Mouse (Mus musculus) B cell, adult 2 months (primary cell): Measurements from ENCODE around the gene Ipo7.
"Not testable (repeated sequence)": the region's sequence is repeated elsewhere in the genome, so short reads cannot be mapped to it uniquely, and the experiment has no call there.

Source experiments
- DNase-seq, 2 experiments: peaks; one replicate each; pipeline ENCODE4 v3.0.0; 2022

Gene Ipo7

DNA sequence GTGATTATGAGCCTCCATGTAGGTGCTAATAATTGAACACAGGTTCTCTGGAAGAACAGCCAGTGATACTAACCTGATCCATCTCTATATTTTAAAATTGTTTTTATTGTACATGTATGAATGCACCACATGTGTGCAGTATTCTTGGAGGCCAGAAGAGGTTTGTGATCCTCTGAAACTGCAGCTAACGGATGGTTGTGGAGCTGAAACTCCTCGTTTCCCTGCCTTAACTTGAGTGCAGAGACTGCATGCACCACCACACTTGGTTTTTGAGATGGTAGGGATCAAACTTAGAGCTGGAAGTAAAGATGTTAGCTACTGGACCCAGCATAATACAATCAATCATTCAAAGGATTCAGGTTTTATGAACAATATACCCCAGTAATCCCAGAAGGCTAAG is 8.5 kb downstream of the Ipo7 start:
- DNase-seq: no peak

DNA sequence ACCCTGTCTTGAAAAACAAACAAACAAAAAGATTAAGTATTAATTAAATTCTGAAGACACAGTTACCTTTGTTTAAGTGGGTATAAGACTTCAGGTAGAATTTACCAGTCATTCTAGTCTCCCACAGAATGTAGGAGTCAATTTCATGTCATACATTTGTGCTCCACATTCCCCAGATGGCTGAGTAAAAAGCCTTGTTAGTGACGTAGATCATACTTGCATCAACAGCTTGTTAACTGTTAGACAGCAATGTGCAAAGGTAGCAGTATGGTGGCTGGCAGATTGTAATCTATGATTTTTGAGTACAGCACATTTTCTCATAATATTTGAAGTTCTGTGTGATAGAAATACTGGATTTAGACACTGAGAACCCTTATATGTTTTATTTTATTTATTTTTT is 10.8 kb downstream of the Ipo7 start:
- no peak for DNase-seq

DNA sequence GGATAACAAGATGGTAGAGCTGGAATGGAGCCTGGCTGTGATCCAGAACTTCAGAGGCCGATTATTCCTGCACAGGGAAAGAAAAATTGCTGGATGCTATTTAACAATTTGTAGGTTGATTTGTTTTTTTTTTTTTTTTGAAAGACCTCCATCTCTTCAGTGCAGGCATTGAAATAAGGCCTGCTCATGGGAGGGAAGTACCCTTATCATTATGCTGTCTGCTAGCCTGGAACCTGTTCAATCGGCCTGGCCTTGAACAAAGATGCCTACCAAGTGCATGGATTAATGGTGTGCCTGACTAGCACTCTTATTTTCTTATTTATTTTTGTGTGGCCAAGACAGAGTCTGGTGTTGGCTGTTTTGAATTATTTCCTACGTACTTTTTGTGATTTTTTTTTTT is 12.3 kb downstream of the Ipo7 start:
- no peak for DNase-seq

DNA sequence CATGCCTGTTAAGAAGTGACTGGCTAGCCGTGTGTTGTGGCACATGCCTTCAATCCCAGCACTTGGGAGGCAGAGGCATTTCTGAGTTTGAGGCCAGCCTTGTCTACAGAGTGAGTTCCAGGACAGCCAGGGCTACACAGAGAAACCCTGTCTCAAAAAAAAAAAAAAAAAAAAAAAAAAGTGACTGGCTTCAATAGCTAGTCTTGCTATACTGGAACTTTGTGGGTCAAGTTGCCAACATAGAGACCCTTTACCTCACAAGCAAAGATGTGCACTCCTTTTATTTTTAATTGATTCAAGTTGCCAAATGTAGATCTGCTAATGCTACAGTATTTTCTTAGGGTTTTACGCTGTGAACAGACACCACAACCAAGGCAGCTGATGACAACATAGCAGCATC is 39.6 kb downstream of the Ipo7 start:
- DNase-seq: not testable (repeated sequence)

DNA sequence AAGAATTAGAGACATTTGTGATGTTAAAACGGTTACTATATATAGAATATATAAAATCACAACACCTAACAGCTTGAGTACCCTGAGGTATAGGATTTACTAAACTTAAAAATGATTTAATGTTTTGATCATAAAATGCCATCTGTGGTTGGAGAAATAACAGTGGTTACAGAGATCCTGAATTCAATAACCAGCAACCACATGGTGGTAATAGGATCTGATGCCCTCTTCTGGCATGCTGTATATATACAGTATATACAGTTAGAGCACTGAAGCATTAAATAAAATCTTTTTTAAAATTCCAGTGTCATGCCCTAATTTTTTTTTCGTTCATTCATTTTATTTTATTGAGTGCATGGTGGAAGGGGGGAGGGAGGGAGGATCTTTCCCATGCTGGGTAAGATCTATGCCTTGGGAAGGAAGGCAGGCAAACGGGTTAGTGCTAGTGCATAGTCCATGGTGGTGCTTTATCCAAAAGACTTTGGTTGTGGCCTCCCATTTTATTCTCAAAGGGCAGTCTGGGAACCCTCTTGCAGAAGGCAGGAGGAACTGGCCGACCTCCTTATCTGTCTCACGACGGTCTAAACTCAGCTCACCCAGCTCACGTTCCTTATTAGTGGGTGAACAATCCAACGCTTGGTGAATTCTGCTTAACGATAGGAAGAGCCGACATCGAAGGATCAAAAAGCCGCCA is 41.2 kb downstream of the Ipo7 start:
- peak in 1 of 2 experiments; percentile 22 for DNase-seq

DNA sequence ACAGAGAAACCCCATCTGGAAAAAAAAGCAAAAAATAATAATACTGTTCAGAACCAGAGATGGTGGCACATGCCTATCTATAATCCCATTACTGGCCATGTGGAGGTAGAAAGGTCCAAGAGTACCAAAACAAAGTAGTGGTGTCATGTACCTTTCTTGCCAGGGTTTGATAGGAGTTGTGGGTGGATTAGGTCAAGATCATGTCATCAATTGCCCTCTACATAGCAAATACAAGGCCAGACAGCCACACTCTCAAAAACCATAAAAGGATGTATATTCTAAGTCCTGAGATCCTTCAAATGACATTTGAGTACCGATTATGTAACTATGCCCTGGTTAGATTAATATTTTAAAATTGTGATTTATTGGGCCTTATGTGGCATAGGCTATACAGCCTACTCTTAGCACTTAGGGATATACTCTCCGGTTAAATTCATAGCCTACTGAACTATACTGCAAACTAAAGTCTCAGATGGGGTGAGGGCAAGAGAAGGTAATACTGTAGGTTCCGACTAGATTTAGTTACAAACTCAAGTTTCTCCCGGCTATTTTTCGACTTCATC is 42.1 kb downstream of the Ipo7 start:
- DNase-seq: no peak

DNA sequence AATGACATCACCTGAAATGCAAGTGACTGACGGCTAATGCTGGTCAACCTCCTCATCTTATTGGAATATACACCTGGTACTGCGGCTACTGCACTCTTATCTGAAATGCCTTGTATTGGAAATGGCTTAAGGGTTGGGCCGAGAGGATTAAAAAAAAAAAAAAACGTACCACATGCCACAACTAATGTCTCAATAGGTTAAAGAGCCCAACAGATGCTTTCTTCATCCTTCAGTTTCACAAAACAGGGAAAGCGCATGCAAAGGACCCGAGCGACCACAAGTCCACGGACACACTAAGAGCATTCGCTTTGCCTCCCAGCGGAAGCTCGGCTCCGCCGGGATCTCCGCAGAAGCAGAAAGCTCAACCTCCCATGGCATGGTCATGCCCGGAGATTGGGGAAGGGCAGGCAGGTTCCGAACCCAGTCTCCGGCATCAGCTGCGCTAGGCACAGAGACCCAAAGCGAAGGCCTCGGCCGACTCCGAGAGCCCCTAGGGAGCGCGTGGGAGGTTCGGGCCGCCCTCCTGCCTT is 42.7 kb downstream of the Ipo7 start:
- no peak for DNase-seq

DNA sequence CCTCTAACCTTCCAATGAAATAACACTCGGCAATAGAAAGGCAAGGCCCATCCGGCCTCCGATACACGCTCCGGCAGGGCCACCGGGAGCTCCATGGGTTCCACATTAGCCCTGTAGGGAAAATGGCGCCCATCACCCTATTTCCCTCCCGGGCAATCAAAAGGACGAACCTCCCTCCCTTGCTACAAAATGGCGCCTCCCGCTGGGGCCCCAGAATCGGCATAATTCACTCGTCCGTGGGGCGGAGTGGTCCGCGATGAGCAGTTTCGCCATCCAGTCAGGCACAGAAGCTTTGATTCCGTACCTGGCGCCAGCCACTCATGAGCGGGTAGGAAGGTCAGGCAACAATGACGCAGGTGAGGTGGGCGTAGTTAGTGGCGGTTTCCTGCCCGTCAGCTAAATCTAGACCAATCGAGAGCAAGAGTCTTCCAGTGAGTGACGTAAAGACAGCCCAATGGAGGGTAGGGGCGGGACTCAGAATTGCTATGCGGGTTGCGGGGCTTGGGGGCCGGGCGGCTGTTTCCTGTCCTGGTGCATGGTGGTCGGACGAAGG is 43.2 kb downstream of the Ipo7 start, which contains the start of gene Zfp143:
Gene Zfp143, plus strand, starts transcription at position 19 of the 553 bp plus-strand sequence.
- DNase-seq: peak; percentile 99 to 100

DNA sequence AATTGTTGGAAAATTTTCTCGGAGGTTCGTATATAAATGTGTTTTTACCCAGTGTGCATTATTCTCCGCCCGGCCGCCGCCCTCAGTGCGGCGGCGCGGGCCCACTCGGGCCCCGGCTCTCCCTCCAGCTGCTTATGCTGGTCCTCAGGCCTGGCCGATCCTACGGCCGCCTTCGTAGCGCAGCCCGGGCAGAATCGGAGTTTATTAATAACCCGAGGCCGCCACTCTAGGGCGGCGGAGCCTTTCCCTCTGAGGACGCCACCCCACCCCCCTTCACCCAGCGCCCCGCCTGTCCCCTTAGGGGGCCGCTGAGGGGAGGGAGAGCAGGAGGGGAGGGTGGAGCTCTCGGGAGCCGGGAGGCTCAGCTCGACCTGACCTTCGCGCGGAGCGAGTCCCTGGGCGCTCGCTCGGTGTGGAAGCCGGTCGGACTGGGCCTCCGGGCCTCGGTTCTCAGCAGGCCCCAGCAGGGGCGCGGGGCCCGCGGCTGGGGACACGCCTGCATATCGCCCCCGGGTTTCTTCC is 43.7 kb downstream of the Ipo7 start:
- peak; percentile 77 to 83 for DNase-seq

DNA sequence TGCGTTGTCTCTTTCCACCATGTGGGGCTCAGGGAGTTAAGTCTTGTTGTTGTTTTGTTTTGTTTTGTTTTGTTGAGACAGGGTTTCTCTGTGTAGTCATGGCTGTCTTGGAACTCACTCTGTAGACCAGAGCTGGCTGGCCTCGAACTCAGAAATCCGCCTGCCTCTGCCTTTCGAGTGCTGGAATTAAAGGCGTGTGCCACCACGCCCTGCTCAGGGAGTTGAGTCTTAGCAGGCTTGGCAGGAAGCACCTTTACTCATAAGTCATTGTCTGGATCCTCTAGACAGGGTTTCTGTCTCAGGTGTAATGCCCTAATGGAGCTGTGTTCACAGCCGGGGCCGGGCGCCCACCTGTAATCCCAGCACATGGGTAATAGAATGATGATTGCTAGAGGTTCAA is 45.7 kb downstream of the Ipo7 start:
- DNase-seq: no peak

DNA sequence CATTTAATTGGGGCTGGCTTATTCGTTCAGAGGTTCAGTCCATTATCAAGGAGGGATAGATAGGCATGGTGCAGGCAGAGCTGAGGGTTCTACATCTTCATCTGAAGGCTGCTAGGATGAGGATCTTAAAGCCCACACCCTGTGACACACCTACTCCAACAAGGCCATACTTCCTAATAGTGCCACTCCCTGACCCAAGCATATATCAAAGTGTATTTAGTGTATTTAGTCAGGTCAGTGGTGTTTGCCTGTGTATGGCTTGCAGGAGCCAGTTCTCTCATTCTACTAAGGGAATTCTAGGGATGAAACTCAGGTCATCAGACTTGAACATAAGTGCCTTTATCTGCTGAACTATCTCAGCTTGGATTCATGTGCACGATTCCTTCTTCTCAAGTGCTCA is 51.0 kb downstream of the Ipo7 start:
- no peak for DNase-seq

DNA sequence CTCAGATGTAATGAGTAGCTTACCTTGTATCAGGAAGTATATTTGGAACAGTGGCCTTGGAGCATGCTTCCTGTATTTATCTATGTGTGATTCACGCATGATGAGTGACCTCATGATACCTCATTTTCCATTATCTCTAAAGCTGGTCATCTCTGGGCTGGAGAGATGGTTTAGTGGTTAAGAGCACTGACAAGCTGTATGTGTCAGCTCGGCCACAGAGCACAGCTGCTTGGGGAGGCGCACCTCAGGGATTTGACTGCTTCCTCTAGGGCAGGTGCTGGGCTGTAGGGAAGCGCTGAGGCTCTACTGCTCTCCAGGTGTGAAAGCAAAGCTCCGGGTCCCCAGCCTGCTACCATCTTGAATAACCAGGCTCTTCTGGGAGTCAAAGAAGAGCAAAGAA is 60.1 kb downstream of the Ipo7 start:
- DNase-seq: no peak

DNA sequence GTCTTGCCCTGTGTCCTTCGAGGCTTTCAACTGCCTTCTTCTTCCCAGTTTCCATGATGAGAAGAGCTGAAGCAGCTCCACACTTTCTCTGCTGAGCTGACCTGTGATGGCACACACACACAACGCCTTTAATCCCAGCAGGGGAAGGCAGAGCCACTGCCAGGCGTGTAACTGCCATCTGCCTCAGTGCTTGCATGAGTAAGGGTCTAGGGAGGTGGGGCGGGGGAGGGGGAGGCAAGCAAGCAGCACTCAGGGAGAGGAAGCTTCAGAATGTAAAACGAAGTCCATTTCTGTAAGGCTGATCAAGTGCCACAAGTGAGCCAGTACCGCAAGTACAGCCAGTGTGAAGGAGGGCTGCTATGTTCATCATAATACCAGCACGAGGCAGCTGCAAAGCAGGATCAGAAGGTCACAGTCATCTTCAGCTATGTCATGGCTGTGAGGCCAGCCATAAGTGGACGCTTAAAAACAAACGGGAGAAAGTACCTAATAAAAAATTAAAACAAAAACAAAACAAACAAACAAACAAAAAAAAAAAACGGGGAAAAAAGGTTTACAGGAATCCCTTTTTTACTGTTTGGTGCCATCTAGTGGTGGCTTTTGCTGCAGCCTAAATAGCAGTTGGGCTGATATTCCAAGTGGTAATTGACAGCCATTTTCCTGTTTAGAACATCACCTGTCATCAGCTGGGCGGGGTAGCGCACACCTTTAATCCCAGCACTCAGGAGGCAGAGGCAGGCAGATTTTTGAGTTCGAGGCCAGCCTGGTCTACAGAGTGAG is 65.5 kb downstream of the Ipo7 start:
- peak; percentile 64 to 67 for DNase-seq

DNA sequence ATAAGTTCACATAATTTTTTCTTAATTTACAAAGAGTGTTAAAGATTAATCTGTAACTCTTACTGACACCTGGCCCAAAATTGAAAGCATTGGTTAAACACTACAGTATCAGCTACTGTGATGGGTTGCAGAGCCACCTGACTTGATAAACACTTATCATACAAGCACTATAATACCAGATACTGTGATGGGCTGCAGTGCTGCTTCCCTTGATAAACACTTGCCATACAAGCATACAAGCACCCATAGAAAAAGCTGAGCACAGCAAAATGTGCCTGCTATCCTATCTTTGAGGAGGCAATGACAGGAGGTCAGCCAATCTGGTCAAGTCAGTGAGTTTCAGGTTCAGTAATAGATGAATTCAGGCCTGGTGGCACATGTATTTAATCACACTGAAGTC is 67.1 kb downstream of the Ipo7 start:
- DNase-seq: no peak

DNA sequence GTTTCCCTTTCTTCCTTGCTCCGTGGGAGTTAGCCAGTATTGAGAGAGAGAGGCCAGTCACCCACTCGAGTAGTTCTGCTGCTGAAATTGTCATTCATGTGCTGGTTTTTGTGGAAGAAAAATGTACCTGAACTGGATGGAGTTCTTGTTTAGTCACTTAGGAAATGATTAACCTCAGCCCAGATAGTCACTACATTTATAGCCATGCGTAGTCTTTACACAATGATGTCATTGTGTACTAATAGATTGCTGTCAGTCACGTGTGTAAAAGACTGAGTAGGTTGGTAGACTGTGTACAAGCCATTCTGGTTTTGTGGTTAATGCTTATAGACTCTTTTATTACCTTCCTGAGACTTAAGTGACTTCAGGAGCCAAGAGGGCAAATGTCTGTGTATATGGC is 69.8 kb downstream of the Ipo7 start:
- no peak for DNase-seq

DNA sequence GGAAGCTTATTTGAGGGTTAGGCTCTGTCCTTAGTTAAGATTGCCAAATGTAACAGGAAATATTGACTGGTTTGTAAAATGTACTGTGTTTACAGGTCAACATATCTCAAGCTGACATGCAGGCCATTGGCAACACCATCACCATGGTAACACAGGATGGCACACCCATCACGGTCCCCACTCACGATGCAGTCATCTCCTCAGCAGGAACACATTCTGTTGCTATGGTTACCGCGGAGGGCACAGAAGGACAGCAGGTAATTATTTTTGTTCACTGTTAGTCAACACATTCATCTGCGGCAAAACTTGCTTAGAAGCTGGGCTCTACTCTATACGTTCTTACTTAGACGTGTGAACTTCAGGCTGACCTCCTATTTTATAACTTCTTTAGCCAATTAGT is 73.6 kb downstream of the Ipo7 start:
- DNase-seq: peak in 1 of 2 experiments; percentile 16

DNA sequence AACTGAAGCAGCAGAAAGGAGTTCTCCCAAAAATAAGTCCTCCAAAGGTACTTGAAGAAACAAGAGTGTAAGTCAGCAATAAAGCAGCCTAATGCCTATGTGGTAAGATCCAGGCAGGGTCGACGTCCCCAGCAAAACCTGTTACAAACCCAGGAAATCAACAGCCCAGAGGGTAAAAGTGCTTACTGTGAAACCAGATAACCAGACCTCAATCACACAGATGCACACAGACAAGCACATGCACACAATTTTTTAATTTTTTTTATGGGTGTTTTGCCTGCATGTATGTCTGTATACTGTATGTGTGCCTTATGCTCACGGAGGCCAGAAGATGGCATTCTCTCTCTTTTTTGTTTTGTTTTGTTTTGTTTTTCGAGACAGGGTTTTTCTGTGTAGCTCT is 78.3 kb downstream of the Ipo7 start:
- DNase-seq: no peak

DNA sequence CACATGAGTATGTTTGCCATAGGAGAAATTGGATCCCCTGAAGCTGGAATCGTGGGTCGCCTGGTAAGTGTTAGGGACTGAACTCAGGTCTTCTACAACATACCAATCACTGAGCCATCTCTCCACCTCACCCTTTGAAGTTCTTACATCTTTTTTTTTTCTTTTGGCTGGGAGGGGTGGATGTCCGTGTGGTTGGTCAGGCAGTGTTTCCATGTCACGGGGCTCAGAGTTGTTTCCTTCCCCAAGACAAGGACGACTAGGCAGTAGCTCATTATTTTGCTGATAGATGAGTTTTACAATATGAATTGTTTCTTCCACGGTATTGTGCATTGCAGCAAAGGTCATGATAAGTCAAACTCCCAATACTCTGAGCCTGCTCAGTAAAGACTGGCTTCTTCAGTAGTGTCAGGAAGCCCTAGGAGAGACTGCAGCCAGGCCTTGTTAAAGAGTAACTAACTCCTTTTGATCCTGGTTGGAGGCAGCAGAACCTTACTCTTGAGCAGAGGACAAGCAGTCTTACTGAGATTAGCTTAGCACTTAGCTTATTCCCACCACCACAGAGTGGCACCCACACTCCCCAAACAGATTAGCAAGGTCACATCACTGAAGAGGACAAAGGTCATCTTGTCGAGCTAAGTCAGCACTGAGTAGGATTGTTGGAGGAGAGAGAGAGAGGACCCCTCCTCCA is 79.2 kb downstream of the Ipo7 start:
- DNase-seq: no peak

DNA sequence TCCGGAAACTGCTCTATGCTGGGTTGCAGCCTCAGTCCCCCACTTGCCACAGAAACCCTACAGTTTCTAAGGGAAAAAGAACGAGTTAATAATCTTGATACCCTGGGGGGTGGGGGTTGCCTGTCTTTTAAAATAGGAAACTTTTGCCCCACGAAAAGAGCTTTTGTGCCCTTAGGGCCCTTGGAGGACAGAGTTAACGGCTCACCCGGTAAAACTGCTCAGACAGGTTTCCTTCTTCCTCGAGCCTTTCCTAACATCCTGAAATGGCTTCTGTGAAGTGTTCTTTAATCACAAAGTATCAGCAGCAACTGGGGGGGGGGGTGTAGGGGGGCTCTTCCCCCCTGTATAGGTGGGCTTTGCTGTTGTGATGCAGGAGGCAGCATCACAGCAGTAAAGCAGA is 82.8 kb downstream of the Ipo7 start:
- DNase-seq: no peak

DNA sequence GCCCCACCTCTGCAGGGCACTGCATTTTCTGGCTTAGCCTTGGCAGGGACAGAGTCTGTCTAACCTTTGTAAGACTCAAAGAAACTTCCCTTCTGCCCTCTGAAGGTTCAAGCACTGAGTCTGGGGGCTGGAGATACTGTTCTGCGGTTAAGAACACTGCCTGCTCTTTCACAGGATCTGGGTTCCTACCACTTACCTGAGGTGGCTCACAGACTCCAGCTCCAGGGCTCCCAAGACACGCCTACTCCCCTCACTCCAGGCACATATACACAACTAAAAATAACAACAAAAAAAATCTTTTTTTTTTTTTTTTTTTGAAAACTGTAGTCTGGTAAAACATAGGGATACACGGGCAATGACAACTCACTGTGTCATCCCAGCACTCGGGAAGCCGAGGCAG is 83.2 kb downstream of the Ipo7 start:
- no peak for DNase-seq

DNA sequence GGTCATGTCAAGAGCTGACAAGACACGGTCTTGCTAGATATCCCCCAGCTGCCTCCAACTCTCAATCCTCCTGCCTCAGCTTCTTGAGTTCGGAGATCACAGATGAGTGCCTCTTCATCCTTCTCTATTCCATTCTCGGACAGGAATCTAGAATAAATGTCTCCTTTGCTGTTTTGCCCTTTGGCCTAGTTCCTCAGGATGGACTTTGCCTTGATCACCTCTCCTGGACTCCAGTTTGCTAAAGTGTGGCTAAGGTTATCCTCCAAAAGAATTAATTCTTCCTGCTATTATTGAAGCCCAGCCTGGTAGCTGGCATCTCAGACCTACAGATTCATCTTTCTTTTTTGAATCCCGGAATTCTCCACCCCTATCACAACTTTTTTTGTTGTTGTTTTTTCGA is 87.0 kb downstream of the Ipo7 start:
- no peak for DNase-seq
